Mouse (Mus musculus) embryo, embryonic 11.5 days (tissue): ENCODE measurements around the gene Garnl3.
"Not testable (repeated sequence)": the region's sequence is repeated elsewhere in the genome, so short reads cannot be mapped to it uniquely, and the experiment has no call there.

Experiments used
- DNase-seq: peaks from one replicate; pipeline ENCODE4 v3.0.0-alpha.2; 2012; ENCODE audit warnings: low read depth, low spot score

Gene Garnl3

DNA sequence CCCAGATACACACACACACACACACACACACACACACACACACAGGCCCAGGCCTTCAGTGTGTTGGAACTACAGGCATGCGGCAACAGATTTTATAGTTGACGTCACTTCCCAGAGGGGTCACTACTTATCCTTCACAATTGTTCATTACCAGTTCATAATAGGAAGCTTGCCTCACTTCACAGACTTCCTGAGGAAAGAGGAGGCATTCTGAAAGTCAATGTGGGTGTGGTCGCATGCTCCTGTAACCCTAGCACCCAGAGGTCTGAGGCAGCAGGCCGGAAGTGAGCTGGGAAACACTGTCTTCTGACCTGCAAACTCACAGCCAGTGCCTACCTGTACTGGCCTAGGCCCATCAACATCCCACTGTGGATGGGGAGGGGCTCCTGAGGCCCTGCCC, 106.4 kb downstream of the Garnl3 start:
- DNase-seq, result no peak

DNA sequence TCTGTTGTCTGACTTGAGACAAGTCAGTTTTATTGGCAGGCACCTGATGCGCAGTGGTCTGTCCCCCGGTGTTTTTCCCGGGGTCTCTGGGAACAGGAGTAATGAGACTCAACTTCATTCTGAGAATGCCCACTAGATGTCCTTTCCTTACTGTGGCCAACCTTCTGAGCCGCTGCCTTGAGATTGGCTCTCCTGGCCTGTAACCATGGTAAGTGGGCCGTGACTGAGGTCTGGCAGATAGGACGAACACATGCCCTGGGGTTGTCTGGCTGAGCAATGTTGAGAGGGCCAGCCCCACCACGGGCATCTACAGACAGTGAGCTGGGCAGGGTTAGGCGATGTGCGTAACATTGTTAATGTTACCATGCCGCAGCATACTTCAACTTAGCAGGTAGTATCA, 106.9 kb downstream of the Garnl3 start:
- DNase-seq, result no peak

DNA sequence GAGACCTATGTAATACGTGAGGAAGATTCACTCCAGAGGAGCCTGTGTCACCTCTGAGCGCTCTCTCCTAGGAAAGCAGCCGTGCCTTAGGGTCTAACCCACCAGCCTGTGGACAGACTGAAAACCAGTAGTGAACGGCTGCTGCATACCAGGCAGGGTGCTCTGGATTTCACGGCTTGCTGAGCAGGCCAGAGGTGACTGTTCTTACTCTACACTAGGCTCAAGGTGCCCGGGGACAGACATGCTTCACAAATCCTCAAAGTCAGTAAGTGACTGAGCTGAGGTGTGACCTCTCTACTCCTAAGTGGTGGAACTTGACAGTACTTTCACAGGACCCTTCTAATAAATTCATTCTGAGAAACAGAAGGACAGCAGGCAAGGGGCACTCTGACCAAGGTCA, 108.6 kb downstream of the Garnl3 start:
- no peak for DNase-seq

DNA sequence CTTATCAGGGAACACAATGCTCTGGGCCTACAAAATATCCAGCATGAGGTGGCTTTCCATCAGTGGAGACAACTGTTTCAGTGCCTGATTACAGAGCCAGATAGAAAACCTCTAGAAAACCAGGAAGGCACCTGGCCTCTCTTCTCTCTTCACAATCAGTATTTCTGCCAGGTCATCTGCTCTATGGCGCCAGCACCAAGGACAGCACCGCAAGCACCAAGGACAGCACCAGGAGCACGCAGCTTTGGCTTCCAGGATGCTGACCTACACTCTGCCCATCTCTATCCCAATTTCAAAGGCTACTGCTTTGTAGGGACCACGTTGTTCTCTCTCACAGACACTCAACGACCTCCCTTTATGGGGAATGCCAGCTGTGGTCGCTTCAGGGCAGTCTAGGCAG, 113.4 kb downstream of the Garnl3 start:
- peak; percentile 41 for DNase-seq

DNA sequence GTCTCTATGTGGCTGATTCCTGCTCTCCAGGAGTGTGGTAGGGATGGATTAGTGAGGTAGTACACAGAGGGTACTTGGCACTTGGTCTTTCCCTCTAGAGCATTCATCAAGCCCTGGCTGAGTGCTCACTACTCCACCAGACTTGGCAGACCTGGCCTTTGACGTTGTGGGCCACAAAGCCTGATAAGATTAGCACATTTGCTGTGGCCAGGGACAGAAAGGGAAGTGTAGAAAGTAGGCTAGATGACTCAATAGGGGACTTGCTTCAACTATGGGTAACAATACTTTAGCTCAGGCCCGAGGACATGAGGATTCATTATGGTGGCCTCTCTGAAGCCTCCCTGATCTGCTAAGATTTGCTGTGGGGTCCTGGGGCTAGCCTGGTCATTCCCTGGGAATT, 114.3 kb downstream of the Garnl3 start:
- no peak for DNase-seq

DNA sequence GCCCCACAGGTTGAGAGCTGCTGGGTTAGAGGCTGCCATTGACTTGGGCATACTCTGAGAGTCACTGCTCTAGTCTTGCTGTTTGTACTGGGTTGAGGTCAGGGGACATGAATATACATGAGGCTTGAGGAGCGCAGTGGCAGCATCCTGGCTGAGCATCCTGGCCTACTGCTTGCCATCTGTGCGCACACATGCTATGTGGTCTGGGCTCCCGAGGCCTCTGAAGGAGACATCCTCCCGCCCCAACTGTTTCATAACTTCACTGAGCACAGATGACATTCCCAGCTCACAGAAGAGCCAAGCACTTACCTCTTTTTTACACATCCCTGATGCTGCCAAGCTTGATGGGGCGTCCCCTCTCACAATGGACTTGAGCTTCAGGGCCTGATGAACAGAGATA, 116.6 kb downstream of the Garnl3 start:
- DNase-seq, result no peak

DNA sequence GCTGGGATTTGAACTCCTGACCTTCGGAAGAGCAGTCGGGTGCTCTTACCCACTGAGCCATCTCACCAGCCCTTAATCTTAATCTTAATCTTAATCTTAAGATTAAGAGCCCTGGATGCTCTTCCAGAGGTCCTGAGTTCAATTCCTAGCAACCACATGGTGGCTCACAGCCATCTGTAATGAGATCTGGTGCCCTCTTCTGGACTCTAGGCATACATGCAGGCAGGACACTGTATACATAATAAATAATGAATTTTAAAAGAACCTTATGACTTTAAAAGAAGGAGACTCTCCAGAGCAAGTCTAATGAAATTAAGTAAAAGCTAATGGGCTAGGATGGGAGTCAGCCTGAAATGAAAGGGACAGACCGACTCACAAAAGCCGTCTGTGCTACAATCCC, 122.4 kb downstream of the Garnl3 start:
- not testable (repeated sequence) for DNase-seq

DNA sequence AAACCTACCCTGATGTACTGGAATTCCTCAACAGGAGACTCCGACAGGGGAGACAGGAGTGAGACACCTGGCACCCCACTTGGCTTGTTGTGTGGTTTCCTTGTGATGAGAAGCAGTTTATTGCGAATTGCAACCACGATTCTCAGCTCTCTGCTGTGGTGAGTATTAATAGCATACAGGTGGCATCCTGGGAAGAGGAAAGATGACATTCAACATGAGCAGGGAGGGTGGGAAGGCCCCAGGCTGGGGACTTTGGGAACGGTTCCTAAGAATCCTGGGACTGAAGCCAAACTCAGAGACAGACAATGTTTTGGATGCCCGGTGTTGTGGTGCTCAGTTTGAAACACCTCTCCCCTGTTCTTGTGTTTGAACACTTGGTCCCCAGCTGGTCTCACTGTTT, 126.4 kb downstream of the Garnl3 start:
- DNase-seq, result no peak

DNA sequence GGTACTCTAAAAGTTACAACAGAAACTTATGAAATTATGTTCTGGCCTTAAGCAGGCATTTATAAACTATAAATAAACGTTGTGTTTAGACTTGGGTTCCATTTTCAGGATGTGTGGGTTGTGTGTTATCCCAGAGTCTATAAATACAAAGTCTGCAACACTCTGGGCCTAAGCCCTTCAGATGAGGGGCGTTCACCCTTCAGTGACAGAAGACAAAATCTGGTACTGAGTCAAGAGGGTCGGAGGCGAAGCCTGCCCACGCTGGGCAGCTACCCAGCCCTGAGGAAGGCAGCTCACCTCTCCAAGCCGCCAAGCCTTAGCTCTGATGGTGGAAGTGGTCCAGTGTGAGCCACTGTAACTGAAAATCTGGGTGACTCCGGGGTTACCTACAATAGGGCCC, 129.3 kb downstream of the Garnl3 start:
- DNase-seq, result no peak

DNA sequence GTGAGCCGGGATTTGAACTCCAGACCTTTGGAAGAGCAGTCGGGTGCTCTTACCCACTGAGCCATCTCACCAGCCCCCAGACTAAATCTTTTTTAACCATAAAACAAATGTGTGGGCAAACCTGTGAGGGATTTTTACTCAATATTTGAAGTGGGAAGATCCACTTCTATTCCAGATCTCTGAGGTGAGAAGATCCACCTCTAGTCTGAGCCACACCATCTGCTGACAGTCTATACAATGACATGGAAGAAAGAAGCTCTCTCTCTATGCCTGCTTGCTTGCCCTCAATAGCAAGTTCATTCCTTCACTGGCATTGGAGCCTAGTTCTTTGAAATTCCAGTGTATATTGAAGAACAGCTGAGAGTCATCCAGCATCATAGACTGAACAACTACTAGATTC, 131.7 kb downstream of the Garnl3 start:
- no peak for DNase-seq

DNA sequence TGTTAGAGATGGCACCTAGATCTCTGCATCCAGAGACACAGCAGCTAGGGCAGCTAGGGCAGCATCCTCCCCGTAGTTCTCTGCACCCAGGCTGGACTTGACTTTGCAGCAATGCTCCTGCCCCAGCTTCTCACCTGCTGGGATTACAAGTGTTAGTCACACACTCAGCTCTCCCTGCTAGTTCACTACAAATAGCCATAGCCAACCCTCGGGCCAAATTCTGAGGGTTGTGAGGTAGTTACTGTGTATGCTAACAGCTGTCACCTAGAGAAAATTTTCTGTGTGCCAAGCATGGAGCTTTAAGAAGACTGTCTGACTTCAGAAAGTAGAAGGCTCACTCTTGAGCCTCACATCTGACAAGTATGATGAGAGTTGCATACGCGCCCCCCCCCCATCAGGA, 133.7 kb downstream of the Garnl3 start:
- DNase-seq, result no peak

DNA sequence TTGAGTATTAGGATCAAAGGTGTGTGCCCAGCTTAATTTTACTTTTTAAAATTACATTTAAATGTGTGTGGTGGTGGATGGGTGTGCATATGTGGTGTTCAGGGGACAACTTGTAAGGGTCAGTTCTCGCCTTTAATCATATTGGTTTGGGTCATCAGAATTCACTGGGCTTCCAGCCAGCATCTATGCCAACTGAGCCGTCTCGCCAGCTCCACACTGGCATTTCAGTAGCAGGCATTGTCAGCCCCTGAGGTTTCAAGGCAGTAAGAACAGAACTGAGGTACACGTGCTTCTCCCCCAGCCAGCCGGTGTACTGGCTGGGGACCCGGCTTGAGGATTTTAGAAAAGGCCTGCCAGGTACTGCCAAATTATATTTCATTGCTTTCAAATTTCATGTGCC, 134.4 kb downstream of the Garnl3 start:
- DNase-seq, result no peak

DNA sequence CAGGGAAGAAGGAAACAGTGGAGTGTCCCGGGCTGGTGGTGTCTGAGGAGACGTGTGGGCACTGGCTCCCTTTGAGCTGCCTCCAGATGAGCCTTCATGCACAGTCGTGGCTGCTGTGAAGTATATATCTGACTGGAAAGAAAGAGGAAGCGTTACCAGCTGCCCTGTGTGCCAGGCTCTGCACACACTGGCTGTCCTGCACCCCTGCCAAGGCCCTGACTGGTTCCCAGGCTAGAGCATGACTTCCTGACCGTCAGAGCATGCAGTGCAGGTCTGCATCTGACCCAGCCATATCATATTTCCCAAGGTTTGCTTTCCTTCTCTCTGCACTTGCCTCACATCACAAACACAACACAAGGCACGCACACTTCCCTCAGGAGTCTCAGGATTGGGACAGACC, 139.3 kb downstream of the Garnl3 start:
- DNase-seq, result no peak

DNA sequence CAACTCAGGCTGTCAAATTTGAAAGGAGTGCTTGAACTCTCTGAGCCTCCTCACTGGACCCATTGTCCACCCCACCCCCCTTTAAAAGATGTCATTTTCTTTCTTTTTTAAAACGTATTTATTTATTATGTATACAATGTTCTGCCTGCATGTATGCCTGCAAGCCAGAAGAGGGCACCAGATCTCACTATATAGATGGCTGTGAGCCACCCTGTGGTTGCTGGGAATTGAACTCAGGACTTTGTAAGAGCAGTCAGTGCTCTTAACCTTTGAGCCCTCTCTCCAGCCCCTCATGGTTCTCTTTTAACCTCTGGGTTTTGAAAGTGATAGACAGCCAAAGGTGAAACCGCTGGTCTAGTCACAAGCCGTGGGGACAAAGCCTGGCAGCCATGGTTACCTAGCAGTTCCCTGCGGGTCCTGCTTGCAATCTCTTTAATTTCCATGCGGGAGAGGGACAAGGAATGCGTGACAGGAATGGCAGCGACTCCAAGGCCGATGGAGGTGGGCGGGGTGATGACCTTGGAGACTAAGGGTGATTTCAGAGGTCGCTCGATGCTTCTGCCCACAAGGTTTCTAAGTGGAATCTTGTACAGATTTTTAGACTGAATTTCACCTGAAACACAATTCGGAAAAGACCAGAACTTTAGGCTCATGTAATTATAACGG, 141.2 kb downstream of the Garnl3 start:
- DNase-seq, result no peak

DNA sequence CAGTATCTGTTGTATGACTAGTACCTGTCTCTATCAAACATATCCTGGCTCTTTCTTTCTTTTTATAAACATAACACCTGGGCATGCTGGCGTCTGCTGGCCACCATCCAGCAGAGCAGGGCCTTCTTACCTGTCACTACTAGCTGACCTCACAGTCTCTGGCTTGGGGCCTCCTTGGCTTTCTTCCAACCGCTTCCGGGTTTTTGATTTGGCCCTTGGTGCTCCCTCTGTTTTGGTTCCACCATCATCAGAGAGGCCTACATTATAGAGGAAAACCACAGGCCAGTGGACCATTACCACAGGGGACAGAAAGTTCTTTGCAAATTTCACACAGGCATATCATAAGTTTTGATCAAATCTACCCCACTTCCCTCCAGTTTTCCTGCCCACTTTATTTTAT, 142.1 kb downstream of the Garnl3 start:
- no peak for DNase-seq

DNA sequence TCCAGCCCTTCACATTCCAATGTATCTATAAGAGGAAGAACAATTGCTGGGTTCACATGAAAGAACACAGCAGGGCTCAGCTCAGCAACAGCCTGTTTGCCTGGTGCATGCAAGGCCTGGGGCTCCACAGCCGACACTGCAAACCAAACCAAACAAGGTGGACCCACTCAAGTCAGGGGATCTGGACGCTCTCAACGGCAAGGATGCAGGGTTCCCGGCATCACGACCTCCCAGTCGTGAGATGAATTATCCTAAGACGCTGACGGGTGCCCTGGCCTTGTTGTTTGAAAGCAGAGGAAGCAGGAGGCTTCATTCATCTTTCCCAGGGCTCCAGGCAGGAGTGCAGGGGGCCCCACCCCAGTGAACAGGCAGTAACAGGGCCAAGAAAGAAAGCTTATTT, 145.6 kb downstream of the Garnl3 start:
- DNase-seq, result no peak

DNA sequence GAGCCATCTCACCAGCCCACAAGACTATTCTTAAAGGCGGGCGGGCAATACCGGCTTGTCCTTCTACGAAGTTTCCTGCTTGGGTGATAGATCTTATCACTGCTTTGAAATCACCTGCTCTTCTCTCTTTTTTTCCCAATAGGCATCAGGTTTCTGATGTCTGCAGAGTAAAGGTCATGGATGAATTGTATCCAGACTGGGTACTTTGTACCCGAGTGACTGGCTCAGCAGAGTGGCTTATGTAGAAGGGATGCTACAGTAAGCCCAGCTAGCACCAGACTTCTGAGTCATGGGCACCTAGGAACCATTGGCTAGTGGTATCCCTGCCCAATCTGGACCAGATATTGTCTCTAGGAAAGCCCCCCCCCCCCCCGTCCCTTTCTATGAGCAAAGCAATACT, 147.8 kb downstream of the Garnl3 start:
- DNase-seq, result no peak

DNA sequence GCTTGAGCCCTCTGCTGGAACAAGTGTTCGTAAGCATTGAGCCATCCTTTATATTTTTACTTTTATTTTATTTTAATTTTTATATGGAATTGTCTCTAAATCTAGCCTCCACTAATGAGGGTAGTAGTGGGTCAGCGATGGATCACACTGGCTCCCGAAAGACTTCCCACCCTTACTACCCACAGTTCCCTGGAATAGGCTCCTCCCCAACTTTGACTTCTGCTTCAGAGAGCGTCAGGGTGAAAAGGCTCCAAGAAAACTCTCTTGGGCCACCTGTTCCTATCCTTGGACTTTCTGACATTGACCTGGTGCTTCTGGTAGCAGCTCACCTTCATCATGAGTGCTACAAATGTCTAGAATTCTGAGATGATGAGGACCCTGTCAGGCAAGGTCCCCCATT, 148.8 kb downstream of the Garnl3 start:
- no peak for DNase-seq

DNA sequence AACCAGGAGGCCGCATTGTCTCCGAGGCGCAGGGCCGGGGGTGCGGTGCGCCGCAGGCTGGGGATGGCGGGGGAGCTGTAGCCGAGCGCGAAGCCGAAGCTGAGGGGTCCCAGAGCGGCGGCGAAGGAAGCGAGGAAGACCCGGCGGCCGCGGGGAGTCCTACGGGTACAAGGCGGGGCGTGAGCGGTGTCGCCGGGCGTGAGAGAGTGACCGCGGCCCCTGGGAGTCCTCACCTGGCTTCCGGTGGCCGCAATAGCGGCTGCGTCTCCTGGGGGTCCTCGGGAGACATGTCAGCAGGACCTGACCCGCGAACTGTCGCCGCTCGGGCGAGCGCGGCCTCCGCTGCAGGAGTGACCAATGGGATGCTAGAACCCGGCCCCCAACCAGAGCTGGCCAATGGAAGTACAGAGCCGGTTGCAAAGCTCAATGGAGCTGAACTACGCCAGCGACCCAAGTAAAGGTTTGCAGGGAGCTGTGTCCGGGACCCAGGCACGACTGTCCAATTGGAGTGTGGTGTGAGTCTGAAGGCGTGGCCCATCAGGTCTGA, 149.7 kb downstream of the Garnl3 start, which contains the start of gene Slc2a8:
Gene Slc2a8 (minus strand): TSS at position 359 of the 547 bp plus-strand sequence.
- peak; percentile 87 for DNase-seq

DNA sequence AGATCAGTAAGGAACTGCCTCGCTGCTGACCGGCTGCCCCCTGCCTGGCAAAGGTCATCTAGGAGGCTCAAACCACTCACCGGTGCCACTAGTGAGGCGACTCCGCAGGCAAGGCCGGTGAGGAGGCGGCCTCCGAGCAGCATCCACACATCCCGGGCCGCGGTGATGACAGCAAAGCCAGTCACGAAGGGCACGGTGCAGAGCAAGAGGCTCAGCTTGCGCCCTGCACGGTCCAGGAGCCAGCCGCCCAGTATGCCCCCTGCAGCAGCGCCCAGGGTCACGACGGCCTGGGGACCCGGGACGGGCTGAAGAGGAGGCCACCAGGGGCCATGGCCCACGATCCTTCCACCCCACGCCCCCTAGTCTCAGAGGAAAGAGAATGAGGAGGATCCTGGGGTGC, 150.2 kb downstream of the Garnl3 start:
- no peak for DNase-seq

DNA sequence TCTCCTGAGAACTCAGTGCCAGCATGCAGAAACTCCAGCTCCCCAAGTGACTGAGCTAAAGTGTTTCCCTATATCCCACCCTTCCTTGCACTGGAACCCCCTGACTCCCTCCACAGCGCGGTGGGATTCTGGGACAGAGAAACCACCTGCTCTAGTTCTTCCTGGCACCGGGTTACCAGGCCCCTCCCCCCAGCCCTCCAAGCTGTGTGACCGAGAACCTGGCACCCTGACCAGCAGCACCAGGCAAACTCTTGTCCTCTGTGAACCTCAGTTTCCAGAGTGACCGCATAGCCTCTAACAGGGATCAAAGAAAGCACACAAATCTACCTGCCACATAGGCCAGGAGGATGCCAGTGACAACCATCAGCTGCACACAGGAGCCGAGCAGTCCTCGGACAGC, 151.8 kb downstream of the Garnl3 start:
- DNase-seq, result no peak

DNA sequence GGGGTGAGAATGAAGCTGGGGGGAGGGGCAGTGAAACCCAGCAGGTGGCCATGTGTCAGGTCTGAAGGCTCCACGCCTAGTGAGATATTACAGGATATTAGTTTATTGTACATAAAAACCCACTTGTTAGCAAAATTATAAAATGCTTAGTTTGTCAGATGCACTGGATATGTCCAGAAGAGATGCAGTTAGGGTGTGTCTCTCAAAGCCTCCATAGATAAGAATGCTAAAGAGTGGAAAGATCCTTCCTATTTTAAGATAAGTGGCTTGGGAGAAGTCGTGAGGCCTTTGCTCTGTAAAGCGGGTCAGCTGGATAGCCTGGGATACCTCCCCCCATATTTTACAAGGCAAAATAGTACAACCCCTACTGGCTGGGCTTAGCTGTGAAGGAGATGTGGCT, 152.8 kb downstream of the Garnl3 start:
- DNase-seq, result no peak

DNA sequence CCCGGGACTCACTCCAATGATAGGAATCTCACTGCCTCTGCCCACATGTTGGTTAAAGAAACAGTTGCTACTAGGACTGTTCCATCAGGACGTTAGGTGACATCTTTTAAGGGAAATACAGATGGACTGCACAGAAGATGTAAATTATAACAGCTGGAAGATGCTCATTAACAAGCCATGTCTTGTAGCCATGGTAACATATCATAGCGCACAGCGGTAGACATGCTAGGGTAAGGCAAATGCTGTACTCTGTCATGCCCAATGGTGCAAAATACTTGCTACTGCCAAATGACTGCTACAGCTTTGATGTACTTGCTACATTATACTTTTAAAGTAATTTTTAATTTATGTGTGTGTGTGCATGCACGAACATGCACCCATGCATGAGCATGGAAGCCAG, 154.3 kb downstream of the Garnl3 start:
- no peak for DNase-seq

DNA sequence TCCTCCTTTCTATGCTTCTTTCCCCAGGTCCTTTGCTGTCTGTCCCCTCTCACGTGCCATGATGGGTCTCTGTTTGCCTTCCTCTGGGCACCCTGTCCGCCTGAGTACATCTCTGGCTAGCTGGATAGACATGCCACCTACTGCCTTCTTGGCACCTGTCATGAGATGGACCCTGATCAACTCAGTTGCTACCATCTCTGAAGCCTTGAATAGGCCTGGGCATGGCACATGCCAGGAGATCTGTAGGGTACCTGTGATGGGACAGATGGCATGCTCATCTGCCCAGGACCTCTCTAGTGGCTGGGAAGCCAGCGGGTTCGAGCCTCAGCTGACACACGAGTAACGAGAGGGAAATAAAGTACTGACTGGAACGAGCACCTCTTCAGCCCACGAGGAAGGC, 157.2 kb downstream of the Garnl3 start:
- DNase-seq, result no peak
